Mouse (Mus musculus): Measurements from ENCODE around the gene Foxi1. TPM values are rescaled to one million over a fixed set of nuclear protein-coding genes. Genes with fewer than 3 reads are reported as not detected.
"Not testable (repeated sequence)": the region's sequence is repeated elsewhere in the genome, so short reads cannot be mapped to it uniquely, and the experiment has no call there.

Foxi1 gene
- not detected for total RNA-seq (2021)

DNA sequence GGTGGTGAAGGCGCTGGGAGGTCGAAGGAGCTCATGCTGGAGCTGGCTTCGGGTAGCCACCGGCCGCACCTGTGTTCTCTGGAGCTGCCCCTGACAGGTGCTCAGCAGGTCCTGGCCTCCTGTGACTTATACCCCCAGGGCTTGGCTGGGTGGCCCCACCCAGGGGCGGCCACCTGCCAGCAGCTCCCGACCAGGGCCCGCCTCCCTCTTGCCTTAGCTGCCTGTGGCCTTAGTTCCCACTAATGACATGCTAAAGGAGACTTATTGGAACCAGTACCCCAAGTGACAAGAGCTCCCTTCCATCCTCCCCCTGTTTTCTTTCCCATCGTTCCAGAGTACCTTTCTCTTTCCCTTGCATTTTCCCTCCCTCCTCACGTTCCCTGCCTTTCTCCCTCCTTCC is at the start of gene Foxi1:
Foxi1 (minus strand) TSS at position 101 of the 400 bp plus-strand sequence.
- intact Hi-C loops (cut with DNase I) = no loop called here
- DNase-seq (ENCODE audit: extremely low spot score in 1 of 2, low spot score in 2 of 2) = no peak

DNA sequence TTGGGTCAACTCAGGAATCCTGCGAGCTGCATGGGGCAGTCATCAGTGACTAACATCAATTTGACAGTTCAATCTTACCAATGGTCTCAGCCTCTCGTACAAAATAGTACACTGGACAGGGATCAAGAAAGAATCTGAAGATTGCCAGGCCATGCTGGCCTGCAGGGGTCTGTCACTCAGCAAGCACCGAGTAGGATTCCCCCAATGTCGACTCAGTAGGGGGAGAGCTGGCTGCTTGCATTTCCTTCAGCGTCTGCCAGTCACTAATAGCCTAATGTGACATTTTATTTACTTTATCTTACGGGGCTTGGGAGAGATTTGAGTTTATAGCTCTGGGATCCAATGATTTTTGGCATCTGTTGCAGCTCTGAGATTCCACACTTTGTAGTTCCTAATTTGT is 35.1 kb upstream of the Foxi1 start:
- intact Hi-C loops (cut with DNase I) = no loop called here
- DNase-seq (ENCODE audit: extremely low spot score in 1 of 2, low spot score in 2 of 2) = no peak

DNA sequence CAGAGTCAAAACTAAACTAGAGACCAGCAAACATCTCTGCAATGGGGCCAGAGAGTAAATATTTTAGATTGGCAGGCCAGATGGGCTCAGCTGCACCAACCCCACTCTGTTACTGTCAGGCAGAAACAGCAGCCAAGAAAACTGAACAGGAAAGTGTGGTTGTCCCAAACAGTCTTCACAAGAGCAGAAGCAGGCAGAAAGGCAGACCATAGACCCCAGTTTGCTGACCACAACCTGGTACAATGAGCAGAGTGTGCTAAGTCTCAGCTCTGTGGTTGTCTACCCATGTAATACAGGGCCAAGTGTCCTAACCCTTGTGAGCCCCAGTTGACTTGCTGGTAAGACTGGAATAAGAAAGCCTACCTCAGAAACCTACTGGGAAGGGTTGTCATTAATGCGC is 32.4 kb upstream of the Foxi1 start:
- DNase-seq (ENCODE audit: extremely low spot score in 1 of 2, low spot score in 2 of 2) = no peak

DNA sequence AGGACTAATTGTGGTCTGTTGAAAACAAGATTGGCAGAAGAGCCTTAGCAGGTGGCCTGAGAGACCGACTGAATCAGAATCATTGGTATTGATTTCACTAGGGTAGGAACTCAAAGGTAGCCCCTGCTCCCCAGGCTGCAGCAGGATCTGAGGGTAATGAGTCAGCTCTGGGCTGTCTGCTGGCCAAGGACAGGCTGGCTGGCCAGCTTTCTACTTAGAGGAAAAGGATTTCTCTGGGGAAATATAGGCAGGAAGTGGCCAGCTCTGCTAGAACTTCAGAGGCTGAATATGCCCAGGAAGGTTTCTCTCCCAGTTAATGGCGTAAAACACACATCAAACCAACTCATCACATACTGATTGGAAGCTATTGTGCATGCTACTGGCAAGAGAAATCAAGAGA is 31.8 kb upstream of the Foxi1 start:
- no peak for DNase-seq (ENCODE audit: extremely low spot score in 1 of 2, low spot score in 2 of 2)
- intact Hi-C loops (cut with DNase I) = no loop called here

More for the DNA sequence above, 32.4 kb upstream of the Foxi1 start:
- intact Hi-C loops (cut with DNase I) = no loop called here

DNA sequence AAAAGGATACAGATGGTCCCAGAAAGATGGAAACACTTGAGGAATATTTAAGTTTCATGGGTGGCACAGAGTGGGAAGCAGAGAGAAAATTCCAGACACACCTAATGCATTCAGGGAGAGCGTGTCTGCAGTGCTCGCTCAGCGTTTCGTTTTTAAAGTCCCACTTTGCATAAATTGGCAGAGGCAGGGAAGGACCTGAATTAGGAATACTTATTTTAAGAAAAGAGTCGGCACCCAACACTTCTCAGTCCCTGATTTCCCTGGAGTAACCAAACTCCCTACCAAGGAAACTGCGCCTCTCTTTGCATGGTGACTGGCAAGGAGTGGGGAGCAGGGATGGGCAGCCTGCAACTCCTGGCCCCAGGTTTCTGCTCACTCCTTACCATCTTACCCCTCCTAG is 29.0 kb upstream of the Foxi1 start:
- intact Hi-C loops (cut with DNase I) = no loop called here
- no peak for DNase-seq (ENCODE audit: extremely low spot score in 1 of 2, low spot score in 2 of 2)

DNA sequence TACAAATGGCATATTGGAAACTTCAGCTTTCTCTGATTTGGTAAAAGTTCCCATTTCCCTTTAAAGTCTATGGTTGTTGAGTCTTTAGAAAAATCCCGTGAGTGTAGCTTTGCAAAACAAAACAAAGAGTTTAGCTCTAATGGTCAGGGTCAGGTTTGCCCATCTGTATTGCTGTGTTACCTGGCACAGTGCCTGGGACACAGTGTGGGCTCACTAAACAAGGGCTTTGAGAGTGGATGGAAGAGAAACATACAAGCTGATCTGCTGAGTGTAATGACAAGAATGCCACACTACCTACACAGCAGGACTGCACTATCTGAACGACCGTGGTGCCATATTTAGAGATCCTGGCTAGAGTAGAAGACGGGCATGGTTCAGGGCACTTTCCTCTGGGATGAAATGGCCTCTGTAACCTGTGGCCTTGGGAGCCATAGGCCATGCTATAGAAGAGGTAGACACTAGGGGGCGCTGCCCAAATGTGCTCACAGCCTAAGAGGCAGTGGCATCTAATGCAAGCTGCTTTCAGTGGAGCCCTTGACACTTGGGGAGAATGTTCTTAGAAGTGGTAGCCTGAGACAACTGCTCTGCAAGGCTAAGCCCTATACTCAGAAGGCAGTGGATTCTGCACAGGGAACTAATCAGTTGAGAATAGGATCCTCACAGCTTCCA is 28.3 kb upstream of the Foxi1 start:
- DNase-seq (ENCODE audit: extremely low spot score in 1 of 2, low spot score in 2 of 2) = no peak
- intact Hi-C loops (cut with DNase I) = no loop called here

DNA sequence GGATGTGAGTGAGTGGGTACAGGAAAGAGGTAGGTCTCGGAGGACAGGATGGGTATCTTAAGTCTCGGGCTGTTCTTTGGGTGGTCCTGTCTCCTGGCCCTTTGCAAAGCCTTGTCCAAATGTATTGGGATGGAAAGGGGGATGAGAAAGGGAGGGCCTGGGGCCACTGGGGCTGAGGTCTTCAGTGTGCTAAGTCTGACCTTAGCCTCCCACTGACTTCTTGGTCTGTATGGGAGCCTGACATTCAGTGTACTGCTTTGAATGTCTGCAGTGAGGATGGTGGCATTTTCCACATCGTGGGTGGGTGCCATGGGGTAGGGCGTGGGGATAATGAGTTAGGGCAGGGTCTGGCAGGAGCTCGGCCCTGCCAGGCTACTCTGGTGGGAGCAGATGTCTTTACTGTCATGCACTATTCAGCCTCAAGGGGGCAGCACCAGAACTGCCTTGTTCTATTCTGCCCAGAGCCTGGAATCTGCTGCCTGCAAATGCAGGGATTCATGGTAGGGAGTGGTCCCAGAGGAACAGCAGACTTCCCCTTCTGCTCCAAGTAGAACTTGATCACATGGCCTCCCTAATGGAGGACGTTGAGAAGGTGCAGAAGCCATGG is 21.0 kb upstream of the Foxi1 start:
- intact Hi-C loops (cut with DNase I) = loop anchor here (2.0 kb wide), 1 partner anchor 586 kb away; no protein-coding TSS in a partner anchor
- DNase-seq (ENCODE audit: extremely low spot score in 1 of 2, low spot score in 2 of 2) = peak; percentile 50 to 72

DNA sequence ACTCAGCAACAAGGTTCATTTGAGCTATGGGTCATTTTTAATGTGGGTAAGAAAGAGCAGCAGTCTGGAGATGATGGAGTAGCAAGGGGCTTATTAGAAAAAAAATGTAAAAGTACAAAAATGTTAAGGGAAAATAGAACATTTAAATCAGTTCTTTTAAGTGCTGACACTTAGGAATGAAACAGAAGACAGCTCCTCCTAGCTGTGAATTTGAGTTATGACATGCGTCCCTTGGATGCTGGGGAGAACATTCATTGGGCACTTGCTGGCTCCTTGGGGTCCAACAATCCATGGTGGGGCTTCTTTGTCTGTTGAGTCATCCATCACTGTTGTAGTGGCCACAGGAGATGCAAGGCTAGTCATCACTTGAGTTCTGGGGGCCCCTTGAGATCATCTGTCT is 19.3 kb upstream of the Foxi1 start:
- no peak for DNase-seq (ENCODE audit: extremely low spot score in 1 of 2, low spot score in 2 of 2)
- intact Hi-C loops (cut with DNase I) = no loop called here

DNA sequence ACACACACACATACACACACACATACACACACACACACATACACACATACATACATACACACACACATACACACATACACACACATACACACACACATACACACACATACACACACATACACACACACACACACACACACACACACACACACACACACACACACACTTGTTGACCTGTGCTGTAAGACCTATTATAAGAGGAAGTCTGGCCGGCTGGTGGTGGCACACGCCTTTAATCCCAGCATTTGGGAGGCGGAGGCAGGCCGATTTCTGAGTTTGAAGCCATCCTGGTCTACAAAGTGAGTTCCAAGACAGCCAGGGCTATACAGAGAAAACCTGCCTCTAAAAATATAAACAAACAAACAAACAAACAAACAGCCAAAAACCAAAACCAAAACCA is 12.7 kb upstream of the Foxi1 start:
- intact Hi-C loops (cut with DNase I); DNase-seq (ENCODE audit: extremely low spot score in 1 of 2, low spot score in 2 of 2): not testable (repeated sequence)

DNA sequence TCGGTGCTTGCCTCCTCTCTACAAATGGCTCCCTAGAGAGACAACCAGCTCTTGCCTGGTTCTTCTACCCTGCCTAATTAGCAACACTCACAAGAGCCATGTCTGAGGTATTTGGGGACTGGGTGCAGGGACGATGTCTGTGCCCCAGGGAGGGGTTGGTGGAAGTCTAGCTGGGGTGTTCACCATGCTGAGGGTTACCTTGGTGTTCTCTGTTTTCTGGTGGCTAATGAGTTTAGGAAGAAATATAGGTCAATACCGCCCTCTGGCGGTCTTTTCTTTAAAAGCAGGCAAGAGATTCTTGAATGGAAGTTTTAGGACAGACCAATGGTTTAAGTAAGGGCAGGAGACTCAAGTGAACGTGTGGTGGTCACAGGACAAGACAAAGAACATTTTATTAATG is 5.0 kb upstream of the Foxi1 start:
- intact Hi-C loops (cut with DNase I) = loop anchor here (2.0 to 10.0 kb wide), 4 partner anchors 62 to 481 kb away; no protein-coding TSS in a partner anchor
- peak; percentile 47 to 66 for DNase-seq (ENCODE audit: extremely low spot score in 1 of 2, low spot score in 2 of 2)

DNA sequence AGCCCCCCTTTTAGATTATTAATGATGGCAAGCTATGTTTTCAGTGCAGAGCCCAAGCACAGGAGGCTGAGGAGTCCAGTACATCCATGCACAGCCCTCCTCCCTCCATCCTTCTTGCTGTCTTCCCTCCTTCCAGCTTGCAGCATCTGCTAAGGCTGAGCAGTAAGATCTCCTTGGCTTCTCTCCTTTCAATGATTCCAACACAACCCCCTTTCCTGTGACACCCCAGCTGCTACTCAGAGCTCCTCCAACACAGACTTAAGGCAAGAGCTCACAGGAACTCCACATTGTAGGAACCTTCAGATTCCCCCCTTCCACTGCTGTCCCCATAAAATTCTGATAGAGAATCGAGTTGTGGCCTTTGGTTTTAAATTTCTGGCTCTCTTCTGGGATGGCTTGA is 5.1 kb downstream of the Foxi1 start:
- intact Hi-C loops (cut with DNase I) = no loop called here
- DNase-seq (ENCODE audit: extremely low spot score in 1 of 2, low spot score in 2 of 2) = peak in 1 of 2 experiments; percentile 14

DNA sequence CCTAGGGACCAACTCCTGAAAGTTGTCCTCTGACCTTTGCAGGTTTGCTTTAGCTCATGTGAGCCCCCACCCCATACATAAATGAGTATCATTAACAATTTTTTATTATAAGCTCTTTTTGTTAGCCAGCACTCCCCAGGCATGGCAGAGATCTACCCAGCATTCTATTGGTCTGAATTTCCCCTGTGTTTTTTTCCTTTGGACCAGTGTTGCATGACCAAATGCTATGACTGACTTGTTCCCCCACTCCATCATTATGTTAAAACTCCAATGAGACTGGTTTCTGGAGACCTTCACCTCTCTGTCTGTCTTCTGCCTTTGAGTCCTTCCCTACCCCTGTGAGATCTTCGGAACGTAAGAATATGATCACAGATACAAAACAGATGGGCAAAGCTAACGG is 12.7 kb downstream of the Foxi1 start:
- intact Hi-C loops (cut with DNase I) = no loop called here
- DNase-seq (ENCODE audit: extremely low spot score in 1 of 2, low spot score in 2 of 2) = no peak

DNA sequence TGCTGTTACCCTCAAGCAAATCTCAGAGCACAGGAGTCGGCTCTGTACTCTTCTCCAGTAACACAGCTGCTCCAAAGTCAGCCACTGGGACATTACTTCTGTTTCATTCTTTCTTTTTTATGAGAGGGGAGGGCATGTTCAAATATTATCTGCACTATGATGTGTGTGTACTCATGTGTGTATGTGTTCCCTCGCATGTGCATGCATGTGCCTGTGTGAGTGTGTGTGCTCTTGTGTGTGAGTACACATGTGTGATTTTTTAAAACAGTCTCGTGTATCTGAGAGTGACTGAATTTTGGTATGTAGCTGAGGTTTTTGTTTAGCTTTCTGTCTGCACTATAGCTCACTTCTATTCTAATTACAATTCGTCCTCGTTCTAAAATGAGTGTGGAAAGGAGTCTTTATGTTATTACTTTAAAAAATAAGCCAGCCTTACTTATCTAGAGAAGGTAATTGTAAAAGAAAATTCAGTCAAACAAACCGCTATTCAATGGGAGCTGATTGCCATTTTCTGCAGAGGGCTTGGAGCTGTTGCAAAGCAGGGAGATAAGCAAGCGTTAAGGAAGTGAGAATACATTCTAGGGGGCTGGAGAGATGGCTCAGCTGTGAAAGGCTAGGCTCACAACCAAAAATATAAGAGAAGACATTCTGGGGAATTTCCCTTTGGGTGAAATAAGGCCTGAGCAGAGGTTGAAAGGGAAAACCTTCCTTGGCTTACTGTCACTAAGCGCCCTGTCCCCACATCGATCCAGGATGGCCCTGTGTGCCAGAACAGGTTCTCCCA is 13.5 kb downstream of the Foxi1 start:
- intact Hi-C loops (cut with DNase I) = no loop called here
- DNase-seq (ENCODE audit: extremely low spot score in 1 of 2, low spot score in 2 of 2) = no peak

DNA sequence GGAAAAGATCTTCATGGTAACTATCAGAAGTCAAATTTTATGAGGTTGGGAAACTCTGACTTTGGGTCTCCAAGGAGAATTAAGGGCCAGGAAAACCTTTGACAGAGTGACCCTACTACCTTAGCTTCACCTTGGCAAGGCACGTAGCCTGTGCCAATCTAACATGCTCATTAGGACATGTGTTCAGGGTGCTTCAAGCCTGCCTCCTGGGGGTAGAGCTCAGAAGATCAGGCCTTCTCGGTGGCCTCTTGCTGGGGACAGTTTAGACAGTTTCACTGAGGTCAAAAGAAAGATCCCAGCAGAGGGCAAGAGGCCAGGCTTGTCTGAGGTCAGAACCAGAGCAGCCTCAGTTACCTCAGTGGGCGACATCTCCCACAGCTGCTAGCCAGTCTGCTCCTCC is 14.2 kb downstream of the Foxi1 start:
- no peak for DNase-seq (ENCODE audit: extremely low spot score in 1 of 2, low spot score in 2 of 2)
- intact Hi-C loops (cut with DNase I) = no loop called here

DNA sequence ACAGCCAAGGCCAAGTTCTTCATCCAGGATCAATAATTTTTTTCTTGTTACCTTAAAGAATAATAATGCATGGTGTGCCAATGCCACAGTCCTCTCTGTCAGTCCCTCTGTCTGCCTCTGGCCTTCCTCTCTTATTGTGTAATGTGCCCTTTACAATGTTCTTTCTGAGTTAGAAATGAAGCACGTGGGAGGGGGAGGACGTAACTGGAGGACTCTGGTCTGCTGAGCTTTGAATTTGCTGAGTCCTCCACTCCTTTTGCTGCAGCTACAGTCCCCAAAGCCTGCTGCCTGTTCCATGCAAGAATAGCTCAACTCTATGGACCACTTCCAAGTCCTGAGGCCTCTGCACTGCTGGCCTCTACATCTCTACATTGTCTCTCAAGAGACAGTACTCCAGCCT is 23.6 kb downstream of the Foxi1 start:
- no peak for DNase-seq (ENCODE audit: extremely low spot score in 1 of 2, low spot score in 2 of 2)
- intact Hi-C loops (cut with DNase I) = no loop called here

DNA sequence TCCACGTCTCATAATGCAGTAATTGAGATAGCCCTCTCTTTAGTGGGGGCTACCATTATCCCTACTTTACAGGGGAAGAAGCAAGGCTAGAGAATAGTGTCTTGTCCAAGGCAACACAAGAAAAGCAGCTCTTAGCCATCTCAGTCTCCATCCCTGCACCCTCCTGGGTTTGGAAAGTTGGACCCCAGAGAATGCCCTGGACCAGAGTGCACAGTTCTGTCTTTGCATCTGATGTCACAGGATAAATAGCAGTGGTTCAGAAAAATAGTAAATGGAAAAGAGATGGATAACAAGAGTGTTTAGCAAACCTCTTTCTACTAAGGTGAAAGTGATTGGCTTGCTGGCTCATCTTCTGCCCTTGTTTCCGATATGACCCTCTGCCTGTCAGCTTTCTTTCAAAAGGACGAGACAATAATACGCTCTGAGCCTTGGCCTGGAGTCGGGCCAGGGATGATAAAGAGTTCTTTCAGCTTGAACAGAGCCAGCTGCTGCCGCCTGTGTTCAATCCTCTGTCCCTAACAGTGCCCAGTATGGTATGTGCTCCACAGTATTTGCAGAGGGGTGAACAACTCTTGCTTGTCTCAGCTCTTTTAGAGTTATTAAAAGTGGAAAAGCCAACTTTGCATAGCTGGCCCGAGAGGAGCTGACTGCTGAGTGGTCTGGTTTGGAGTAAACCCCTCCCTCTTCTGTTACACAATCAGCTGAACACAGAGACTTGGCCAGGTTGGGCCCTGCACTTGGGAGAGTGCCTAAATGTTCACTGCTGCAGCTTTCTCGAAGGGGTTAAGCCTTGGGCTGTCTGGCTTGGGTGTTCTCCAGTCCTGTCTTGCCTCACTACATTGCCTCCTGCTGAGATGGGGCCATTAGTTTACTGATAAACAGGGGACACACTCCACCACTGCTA is 26.4 kb downstream of the Foxi1 start:
- DNase-seq (ENCODE audit: extremely low spot score in 1 of 2, low spot score in 2 of 2) = peak; percentile 27 to 43

DNA sequence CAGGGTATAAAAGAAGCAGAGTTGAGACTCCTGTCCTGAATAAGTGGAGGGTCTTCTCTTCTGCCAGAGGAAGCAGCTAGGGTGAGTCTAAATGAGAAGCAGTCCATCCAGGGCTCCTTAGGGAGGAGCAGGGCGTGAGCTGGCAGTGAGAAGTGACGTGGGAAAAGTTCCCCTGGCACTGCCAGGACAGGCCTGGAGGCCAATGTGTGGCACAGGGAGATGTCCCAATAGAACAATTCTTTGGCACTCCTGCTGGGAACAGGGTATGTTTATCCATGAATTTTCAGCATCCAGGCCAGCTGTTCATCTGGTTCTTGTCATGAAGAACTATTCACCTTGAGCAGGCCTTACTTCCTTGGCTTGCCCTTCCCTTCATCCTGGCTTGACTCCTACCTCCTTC is 29.1 kb downstream of the Foxi1 start:
- DNase-seq (ENCODE audit: extremely low spot score in 1 of 2, low spot score in 2 of 2) = no peak
- intact Hi-C loops (cut with DNase I) = no loop called here

More for the DNA sequence above, 26.4 kb downstream of the Foxi1 start:
- intact Hi-C loops (cut with DNase I) = no loop called here

DNA sequence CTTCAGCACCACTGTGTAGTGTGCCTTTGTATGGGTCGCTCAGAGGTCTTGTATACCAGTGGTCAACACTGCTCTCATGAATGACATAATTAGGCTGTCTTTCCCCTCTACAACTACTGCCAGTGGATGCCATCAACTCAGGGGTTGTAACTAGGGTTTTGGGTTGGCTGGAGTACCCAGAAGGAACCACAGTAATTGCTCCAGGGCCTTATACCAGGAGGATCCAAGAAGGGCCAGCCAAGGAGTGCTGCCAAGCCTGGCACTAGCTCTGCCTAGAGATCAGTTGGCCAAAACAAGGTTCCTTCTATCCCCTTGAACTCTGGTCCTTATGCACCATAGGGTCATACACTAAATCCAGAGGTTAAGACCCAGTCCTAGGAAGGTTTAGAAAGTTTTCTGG is 31.5 kb downstream of the Foxi1 start:
- peak; percentile 14 to 23 for DNase-seq (ENCODE audit: extremely low spot score in 1 of 2, low spot score in 2 of 2)
- intact Hi-C loops (cut with DNase I) = no loop called here

DNA sequence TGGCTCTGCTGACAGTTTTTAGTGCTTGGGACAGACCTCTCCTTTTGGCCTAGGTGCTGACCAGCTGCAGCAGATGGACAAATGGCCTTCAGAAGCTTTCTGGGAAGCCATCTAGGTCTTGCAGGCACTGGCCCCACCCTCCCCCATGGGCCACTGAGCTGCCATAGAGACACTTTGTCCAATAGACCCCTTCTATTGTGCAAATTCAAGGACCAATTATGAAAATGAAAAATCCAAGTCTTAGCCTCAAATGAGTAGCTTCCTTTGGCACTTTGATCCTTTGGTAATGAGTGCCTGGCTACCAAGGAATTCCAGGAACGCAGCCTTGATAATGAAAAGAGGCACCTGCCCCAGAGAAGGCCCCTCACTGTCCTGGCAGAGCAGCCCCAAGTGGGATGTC is 36.7 kb downstream of the Foxi1 start:
- intact Hi-C loops (cut with DNase I) = no loop called here
- no peak for DNase-seq (ENCODE audit: extremely low spot score in 1 of 2, low spot score in 2 of 2)
